Mouse (Mus musculus) left cerebral cortex, postnatal 4 days (tissue): ENCODE measurements at regions not wholly inside any gene's neighbourhood (a gene's known extent, or its start where the extent isn't known, plus 50 kb on each side); places are given as distances from the start of the nearest gene placed in this dataset.
A peak's percentile ranks its signal among the peaks of the same experiment; 100 is the strongest.

ENCODE experiments used
- DNase-seq: peaks from one replicate; pipeline ENCODE4 v3.0.0-alpha.2; 2022
- intact Hi-C: fragments of 180-260 bp; cut with DNase I; formaldehyde crosslinking; loops from one replicate; pipeline ENCODE4 v1.15.1; 2025

DNA sequence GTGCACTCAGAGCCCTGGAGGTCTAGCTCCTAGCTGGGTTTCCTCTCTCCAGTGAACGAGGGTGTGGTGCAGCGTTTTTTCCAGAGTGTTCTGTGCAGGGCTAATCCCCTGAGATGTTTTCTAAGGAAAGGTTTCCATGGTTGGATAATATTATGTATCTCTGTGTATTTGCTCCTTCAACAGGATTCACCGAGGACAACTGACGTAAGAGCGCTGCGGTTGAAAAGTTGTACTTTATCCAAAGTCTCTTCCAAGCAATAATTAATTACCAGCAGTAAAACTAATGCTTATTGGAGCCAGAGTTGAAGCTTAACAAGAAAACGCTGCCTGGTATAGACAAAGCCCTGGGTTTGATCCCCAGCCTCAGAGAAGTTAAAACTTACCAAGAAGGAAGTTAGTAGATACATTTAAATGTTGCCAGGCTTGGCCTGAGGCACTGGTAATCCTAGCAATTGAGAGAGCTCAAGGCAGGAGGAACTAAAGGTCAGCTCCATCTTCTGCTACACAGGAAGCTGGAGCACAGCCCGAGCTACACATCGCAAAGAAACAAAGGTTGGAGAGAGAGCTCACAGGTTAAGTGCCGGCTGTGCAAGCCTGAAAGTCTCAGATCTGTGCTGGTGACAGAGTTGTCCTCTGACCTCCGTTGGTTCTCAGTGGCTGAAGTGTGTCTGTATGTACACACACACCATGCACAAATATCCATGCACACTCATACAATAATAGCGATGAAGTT lies 51.2 kb upstream of the Rap1b start:
- DNase-seq, result no peak
- intact Hi-C loops, result no loop called here

DNA sequence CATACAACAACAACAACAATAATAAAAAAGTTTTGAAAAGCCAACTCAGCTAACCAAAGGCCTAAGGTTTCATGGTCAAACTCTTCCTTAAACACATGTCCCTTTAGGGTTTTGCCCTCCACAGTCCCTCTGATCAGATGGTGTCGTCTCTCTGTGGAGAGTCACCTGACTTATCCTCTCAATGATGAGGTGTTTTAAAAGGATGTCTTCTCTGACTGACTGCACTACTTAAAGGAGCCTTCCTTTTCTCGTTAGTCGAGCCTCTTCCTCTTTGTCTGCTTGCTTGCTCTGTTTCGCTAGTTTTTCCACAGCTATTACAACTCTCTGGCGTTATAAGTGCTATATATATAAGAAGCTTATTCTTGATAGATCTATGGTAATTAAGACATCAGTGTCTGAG lies 51.9 kb upstream of the Rap1b start:
- intact Hi-C loops, result no loop called here
- DNase-seq, result no peak

DNA sequence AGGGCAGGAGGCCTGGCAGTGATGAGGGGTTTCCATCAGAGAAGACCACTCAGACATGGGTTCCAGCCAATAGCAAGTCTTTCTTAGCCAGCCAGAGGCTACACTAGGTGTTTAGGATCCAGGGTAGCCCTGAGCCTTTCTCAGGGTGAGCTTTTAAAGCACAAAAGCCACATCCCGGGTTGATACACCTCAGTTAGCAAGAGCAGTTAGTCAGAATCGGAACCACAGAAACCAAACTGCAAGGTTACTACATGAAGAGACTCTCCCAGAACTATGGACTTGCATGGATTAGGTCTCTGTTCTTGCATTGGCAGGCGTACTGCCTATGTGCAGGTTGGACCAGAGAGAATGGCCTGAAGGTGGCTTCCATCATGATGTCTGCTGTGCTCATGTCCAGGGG lies 52.6 kb upstream of the Rap1b start:
- intact Hi-C loops, result no loop called here
- no peak for DNase-seq

DNA sequence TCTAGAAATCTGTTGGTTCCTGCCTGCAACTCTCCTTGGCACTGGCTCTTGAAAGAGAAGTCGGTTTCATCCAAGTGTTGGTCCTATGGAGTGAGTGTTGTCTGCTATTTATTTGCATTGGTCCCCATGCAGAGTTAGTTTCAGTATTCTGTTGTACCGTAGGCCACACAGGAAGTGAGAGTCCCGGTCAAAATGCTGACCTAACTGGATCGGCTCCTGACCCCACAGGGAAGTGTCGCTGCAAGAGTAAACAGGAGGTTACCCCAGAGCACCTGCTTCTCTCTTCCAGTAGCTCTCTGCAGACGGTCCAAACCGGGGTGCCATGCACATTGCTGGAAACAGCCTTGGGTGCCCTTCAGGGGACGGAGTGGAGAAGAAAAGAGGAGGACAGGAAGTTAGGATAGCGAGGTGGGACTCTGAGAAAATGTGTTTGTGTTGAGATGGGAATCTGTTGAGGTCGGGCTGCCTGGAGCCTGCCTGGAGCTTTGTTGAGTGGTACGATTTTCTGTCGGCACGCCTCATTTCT lies 53.6 kb upstream of the Rap1b start:
- intact Hi-C loops, result no loop called here
- DNase-seq, result no peak

GRCm38 (mm10) chr10:117905666-117906266 lies 59.9 kb upstream of the Rap1b start:
- DNase-seq, result peak; percentile 26
- intact Hi-C loops, result no loop called here

GRCm38 (mm10) chr10:117906267-117906811 lies 60.5 kb upstream of the Rap1b start:
- intact Hi-C loops, result no loop called here
- peak; percentile 59 for DNase-seq

DNA sequence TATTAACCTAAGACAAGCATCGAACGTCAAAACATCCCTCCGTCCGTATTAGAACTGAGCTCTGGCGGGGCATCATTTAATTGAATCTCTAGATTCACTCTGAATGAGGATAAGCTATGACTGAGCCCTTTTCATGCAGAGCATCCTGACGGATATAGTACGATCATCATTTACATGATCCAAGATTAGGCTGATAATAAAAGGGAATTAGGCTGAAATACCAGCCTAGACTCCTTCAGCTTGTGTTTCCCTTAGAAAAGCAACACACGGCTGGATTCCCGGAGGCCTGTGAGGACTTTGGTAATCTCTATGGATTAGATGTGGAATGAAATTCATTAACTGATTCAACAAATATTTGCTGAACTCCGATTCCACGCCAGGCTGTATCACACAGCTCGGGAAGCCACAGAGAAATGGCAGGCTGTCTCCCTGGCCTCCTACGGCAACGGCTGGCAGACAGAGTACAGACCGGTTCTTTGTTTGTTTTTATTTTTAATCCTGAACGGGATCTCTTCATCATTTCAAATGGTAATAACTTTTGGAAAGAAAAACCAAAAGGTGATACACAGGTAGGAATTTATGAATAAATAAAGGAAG lies 62.3 kb upstream of the Rap1b start:
- intact Hi-C loops, result no loop called here
- DNase-seq, result no peak

- DNase-seq, result no peak
- intact Hi-C loops, result no loop called here
Measured at GRCm38 (mm10) chr10:117909155-117909554, 63.3 kb upstream of the Rap1b start.

GRCm38 (mm10) chr10:117909811-117910239 lies 64.0 kb upstream of the Rap1b start:
- DNase-seq, result no peak
- intact Hi-C loops, result no loop called here

GRCm38 (mm10) chr10:117910426-117910825 lies 64.6 kb upstream of the Rap1b start:
- no peak for DNase-seq
- intact Hi-C loops, result no loop called here

- no peak for DNase-seq
- intact Hi-C loops, result no loop called here
Measured at GRCm38 (mm10) chr10:117915011-117915735, 69.3 kb upstream of the Rap1b start.

GRCm38 (mm10) chr10:117916280-117916679 lies 70.4 kb upstream of the Rap1b start:
- no peak for DNase-seq
- intact Hi-C loops, result no loop called here

- DNase-seq, result no peak
- intact Hi-C loops, result no loop called here
Measured at GRCm38 (mm10) chr10:117917870-117918269, 72.0 kb upstream of the Rap1b start.

DNA sequence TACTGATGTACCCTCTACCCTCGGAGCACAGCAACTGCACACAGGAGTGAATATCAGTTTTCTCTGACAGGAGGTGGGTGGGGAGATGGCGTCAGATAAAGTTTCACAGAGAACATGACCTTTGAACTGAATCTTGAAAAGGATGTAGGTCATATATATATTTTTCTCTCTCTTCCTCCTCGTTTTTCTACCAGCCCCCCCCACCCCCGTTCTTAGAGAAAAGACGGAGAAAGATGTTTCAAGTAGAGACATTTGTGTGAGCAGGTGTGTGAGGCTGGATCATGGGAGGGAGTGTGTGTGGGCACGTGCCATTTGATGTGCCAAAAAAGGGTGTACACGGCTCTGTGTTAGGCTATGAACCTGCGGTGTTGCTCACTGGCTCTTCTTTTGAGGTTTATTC lies 72.8 kb upstream of the Rap1b start:
- DNase-seq, result no peak
- intact Hi-C loops, result no loop called here

DNA sequence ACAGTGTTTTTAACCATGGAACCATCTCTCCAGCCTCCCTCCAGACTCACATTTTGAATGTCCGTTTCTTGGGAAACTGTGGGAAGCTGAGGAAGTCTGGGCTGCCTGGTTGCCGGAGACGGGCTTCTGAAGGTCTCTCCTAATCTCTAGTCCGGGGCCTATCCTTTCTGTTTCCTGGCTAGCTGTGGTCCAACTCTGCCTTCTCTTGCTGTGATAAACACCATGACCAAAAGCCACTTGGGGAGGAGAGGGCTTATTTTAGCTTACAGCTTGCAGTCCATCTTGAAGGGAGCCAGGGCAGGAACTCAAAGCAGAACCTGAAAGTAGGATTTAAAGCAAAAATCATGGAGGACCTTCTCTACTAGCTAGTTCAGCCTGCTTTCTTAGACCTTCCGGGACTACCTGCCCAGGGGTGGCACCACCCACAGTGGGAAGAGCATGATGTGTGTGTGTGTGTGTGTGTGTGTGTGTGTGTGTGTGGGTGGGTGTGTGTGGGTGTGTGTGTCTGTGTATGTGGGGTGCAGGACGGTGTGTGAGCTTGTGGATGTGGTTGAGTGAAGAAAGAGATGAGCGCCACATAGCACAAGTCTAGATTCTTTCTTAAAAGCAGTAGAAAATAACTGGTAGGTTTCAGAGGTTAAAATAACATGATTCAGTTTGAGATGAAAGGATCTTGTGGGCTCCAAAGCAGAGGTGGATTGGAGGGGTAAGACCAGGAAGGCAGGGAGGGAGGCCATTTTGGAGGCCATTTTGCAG lies 73.5 kb upstream of the Rap1b start:
- DNase-seq, result no peak
- intact Hi-C loops, result no loop called here

DNA sequence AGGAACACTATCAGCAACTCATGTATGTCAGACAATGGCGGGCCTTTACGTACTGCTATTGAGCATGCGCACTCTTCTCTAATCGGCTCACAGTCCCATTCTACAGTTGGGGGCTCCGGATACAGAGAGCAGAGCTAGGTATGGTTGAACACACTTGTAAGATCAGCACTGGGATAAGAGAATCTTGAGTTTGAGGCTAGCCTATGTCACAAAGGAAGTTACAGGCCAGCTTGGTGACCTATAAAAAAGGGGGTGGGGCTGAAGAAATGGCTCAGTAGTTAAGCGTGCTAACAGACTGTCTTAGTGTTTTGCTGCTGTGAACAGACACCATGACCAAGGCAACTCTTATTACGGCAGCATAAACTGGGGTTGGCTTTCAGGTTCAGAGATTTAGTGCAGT lies 79.4 kb upstream of the Rap1b start:
- intact Hi-C loops, result no loop called here
- no peak for DNase-seq

- DNase-seq, result no peak
Measured at GRCm38 (mm10) chr10:117925611-117926555, 80.0 kb upstream of the Rap1b start.

DNA sequence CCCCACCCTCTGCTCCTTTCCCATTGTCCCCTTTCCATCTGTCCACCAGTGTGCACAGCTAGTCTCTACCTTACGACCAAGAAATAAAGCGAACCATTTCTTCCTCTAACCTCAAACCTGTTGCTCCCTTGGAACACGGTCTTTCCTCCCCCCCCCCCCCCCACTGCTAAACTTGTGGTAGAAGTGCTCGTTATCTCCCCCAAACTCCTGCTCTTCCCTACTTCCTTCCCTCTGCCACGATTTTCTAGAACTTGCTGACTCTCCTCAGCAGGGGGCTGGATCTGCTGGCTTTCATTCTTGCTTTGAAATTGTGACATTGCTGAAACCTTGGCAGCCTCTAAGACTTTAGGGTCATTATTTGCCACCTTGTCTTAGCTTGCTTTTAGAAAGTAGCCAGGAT lies 83.2 kb upstream of the Rap1b start:
- no peak for DNase-seq
- intact Hi-C loops, result no loop called here

More at GRCm38 (mm10) chr10:117925611-117926555, 80.0 kb upstream of the Rap1b start:
- intact Hi-C loops, result no loop called here

GRCm38 (mm10) chr10:117934797-117935196 lies 89.0 kb upstream of the Rap1b start:
- DNase-seq, result no peak
- intact Hi-C loops, result no loop called here
